Mouse (Mus musculus): ENCODE results near the gene E2f2.

The E2f2 gene

DNA sequence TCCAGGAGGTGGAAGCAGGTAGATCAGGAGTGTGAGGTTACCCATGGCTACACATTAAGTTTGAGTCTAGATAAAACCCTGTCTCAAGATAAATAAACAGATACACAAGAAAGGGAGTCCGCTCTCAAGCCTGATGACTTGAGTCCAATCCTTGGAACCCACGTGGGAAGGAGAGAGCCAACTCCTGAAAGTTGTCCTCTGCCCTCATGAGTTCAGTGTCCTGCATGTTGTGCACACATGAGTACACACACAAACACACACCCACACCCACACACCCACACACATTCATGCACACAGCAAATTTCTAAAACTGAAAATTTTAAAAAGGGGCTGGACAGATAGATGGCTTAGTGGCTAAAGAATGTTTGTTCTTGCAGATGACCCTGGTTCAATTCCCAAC, 32.6 kb downstream of the E2f2 start:
- no peak for DNase-seq (ENCODE audit: low read depth)

DNA sequence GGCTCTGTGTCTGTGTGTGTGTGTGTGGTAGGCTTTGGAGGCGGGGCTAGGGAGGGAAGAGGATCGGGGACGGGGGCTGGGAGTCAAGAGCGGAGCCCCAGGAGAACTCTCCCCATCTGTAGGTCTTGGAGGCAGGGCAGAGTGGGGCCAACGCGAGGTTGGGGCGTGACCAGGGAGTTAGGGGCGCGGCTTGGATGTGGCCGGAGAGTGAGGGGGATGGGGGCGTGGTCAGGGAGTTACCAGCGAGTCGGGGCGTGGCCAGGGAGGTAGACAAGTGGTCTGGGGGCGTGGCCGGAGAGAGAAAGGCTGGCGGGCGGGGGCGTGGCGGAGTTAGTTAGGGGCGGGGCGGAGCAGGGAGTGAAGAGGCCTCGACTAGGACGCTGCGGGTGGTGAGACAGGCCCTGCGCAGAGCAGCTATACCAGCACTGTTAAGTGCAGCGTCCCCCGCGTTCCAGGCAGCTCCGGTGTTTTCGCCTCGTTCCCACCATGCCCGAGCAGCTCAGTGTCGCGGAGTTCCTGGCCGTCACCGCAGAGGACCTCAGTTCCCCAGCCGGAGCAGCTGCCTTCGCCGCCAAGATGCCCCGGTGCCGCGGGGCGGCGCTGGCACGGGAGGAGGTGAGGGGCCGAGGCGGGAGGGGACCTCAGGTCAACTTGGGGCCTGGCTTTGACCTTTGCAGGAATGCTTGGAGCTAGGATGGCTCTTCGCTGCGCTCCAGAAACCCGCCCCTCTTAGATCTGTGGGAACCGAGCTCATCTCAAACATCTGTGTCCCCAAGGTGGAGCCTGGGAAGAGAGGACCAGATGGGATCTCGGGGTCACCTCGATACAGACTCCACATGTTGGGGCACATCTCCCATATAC, 34.1 kb downstream of the E2f2 start, which contains the start of gene Asap3:
Gene Asap3, plus strand, starts transcription at position 333 of the 861 bp plus-strand sequence.
- peak; percentile 97 for DNase-seq (ENCODE audit: low read depth)

DNA sequence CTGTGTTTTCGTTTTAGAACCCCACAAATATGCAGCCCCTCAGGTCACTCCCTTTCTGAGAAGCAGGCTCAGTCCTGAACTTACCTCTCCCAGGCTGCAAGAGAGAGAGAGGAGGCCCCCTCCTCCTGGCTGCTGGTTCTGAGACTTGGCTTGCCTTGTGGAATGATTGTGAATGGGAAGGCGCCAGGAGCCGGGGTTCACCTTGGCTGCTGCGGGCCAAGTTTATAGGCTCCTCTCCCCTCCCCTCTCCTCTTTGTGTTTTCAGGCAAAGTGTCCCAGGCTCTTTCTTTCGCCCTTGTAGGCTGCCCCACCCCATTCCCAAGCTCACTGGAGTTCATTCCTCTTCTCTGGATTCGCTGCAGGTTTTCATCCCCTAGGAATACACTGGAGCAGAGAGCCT, 34.7 kb downstream of the E2f2 start:
- no peak for DNase-seq (ENCODE audit: low read depth)

DNA sequence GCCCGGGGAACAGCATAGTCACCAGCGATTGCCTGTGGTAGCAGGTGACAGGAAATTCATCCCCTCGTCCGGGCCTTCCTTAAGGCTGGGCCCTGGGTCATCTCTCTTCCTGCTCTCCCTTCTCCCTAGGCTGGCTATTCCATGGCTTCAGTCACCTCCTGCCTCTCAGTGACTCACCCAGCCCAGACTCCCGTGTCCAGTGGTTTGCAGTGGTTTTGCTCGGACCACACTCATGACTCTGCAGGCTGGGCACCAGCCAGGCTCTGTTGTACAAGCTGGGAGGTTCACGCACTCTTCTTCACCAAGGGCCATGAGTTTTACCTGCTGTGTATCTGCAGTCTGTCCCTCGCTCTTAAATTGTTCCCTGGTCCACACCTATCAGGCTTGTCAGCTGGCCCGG, 38.7 kb downstream of the E2f2 start:
- DNase-seq (ENCODE audit: low read depth), result no peak

DNA sequence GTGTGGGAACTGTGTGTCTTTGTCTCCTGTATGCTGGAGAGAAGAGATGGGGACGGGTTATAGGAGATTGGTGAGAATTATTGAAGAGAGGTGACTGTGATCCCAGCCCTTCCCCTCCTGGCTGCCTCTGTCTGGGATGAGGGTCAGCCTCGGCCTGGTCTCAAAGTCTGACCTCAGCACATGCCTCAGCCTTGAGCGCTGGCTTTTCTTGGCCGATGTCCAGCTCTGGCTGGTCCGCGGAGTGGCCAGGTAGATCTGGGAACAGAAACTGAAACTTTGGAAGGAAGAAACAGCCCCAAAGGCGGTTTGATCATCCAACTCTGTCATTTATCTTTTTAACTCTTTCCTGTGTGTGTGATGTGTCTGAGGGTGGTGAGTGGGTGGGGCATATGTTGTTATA, 41.4 kb downstream of the E2f2 start:
- DNase-seq (ENCODE audit: low read depth), result peak; percentile 18

DNA sequence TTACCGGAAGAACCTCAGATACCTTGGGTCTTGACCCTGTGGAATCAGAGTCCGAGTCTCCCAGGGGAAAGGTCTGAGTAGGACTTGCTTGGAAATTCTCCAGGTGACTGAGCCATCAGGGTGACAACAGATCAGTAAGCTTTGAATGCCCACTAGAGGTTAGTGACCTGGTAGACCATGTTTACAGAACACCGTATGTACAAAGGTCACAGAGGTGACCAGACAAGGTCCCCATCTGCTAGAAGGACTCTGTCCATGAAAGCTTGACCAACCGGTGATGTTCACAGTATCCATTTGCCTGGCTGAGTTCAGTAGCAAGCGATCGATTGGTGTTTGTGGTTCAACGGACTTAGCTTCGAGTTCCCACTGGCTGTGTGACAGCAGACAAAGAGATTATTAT, 42.6 kb downstream of the E2f2 start:
- no peak for DNase-seq (ENCODE audit: low read depth)

DNA sequence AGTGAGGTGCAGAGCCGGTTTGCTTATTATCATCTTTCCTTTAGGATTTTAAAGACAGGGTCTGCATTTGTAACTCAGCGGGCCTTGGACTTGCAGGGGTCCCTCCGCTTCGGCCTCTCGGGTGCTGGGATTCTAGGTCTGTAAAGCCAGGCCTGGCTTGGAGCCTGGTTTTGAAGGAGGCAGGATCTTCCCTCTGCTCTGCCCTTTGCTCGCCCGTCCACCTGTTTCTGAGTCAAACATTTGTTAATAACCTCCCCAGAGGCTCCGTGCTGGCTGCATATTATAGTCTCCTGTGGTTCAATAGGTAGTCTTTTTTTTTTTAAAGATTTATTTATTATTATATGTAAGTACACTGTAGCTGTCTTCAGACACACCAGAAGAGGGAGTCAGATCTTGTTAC, 43.4 kb downstream of the E2f2 start:
- DNase-seq (ENCODE audit: low read depth), result no peak

DNA sequence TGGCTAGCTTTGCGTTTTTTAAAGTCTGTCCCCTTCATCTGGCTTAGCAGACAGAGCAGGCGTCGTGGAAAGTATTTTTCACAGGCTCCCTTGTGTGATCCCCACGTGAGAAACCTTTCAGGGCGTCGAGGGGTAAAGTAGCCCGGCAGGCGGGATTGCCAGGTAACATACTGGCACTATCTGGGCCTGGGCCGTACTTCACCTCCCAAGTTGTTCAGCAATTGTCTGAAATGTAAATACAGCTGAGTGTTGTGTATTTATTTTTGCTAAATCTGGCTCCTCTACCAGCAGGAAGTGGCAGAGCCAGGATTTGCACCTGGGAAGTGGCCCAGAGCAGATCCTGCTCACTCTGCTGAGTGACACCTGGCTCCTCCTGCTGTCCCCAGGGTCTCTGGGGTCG, 44.9 kb downstream of the E2f2 start:
- DNase-seq (ENCODE audit: low read depth), result no peak

DNA sequence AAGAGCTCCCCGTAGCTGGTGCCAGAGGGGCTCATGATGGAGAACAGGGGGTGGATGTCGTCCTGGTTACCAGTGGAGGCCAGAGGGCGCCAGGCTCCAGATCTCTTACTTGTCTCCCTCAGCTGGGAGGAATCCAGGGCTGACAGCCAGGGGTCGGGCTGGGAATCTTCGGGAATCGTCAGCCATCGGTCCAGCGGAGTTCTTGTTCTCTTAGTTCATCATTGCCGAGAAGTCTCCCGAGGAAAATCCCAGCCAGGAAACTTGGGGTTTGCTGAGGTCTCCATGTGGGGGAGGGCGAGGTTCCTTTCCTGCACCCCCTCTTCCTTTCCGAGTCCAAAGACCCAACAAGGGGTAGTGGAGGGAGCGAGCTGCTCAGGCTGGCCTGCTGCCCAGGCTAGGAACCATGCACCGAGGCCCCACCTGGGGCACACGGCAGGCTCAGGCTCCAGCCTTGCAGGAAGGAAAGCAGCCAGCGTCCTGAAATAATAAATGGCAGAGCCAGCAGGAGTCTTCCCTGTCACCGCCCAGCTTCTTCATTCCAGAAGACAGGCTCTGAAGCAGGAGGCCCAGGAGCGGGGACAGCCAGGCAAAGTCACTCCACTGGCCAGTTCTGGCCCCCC, 46.5 kb downstream of the E2f2 start:
- no peak for DNase-seq (ENCODE audit: low read depth)

DNA sequence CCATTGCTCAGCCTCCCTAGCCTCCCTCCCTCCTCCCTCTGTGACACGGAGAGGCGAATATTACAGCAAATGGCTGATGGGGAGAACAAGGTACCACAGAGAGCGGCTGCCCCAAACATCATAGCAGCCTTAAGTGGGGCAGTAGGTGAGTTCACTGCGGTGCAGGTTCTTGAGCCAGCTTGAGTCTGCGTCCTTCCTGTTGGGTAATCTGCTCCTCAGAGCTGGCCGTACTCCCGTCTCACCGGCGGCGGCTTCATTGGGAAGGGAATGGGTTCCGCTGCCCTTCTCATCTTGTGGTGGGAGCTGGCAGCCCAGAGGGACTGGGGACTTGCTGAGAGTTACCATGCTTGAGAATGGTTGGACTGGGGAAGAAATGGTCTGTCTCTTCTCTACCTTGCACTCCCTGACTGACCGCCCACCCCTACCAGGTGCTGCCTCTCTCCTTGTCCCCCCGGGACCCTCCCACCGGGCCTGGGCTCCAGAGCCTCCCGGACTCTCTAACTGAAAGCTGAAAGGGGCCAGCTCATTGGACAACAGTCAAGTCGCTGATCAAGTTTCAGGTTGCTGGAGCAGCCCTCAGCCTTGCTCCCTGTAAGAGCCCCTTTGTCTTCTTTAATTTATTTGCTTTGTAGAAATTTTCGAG, 48.1 kb downstream of the E2f2 start:
- no peak for DNase-seq (ENCODE audit: low read depth)

DNA sequence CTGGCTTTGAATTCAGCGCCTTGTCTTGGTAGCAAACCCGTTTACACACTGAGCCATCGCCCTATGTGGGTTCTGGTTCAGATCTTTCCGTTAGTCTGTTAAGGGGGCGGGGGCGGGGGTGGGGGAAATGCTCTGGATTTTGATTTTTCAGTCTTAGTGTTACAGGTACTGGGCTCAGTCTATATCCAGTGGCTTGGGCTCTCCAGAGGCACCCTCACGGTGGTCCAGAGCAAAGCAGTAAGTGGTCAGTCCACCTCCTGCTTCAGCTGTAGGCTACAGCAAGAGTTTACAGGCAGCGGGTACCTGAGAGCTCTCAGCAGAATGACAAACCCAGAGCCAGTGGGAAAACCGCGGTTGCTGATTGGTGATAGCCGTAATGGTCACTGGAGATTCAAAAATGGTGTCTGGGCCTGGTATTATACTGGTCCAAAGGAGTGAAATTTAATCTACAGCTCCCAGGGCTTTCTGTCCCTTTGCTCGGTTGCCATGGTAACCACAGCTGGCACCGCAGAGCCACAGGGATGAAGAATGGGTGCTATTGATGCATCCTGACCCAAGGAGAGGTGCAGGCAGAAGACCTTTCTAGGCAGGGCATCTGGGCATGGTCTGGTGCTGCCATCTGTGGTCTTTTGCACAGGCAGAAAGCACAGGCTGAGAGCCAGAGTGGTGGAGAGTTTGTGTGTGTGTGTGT, 51.5 kb downstream of the E2f2 start:
- no peak for DNase-seq (ENCODE audit: low read depth)

DNA sequence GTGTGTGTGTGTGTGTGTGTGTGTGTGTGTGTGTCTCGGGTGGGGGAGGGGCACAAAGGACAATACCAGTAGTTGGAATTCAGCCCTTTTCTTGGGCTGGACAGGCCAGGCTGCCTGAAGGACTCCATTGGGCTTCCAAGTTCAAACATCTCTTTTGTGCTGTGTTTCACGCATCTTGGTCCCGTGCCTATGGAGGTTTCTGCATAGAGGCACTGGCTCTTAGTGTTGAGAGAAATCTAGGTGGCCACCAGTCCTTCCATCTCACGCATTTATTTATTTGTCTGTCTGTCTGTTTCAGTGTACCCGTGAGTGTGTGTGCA, 52.0 kb downstream of the E2f2 start:
- DNase-seq (ENCODE audit: low read depth), result no peak

DNA sequence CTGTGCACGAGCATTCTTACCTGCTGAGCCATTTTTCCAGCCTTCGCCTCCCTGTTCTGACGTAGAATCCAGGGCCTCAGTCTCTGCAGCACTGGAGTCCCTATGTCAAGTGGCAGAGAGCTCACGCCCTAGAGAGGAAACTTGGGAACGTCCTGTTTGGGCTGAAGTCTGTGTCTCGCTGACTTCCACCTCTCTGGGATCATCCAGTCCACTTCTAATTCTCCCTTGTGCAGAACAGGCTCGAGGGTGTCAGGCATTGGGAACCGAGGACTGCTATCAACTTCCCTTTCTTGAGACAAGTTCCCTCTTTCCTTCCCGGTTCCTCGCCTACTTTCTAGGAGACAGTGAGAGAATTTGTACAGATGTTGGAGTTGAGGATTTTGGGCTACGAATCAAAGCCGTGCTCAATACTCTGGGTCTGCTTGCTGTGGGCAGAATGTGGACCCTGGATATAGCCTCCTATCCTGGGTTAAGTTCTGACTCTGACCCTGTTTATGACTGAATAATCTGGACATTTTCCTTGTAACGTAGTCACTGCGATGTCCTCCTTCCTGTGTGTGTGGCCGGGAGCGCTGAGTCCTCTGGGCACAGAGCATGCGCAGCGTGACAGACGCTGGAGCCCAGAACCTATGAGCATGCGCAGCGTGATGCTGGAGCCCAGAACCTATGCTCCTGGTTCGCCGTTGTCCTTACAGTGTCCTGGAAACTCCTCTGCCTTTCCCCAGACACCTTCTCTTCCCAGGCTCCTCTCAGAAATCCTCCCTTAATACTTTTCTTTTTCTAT, 52.7 kb downstream of the E2f2 start:
- DNase-seq (ENCODE audit: low read depth), result no peak

DNA sequence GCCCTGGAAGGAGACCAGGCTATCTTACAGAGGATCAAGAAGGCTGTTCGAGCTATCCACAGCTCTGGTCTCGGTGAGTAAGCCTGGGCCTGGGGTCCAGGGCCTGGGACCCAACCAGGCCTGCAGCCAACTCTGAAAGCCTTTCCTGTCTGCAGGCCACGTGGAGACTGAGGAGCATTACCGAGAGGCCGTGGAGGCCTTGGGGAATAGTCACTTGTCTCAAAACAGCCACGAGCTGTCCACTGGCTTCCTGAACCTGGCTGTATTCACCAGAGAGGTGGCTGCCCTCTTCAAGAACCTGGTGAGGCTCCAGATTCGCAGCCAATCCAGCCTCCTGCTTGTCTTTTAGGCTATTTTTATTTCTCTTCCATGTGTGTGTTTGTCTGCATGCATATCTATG, 55.2 kb downstream of the E2f2 start:
- no peak for DNase-seq (ENCODE audit: low read depth)

DNA sequence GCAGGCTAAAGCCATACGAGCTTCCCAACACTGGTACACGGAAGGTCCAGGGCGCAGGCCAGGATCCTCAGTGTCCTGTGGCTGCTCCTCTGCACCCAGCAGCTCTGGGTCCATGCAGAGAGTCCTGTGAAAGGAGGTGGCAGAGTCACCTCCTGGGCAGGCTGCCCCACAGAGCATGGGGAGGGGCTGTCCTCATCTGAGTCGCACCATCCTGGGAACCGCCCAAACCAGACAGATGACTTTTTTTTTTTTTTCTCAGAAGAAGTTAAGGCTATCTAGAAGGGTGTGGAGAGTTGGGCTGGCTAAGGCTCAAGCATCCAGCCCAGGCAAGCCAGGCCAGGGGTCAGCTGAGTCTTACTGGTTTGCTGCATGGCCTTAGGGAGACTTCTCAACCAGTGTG, 56.4 kb downstream of the E2f2 start:
- no peak for DNase-seq (ENCODE audit: low read depth)

DNA sequence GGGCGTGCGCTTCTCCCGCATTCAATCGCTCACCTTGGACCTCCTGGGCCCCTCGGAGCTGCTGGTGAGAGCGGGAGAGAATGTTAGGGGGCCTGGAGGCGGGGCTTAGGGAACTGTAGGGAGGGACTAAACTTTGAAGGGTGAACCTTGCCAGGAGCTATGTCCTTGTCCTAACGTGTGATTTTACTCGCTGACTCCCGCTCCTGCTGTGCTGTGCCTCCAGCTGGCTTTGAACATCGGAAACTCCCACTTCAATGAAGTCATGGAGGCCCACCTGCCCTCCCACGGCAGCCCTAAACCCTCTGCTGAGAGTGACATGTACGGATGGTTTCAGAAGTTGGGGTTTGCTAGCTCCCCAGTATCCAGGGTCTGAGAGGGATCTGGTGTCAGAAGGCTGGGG, 66.5 kb downstream of the E2f2 start:
- no peak for DNase-seq (ENCODE audit: low read depth)

DNA sequence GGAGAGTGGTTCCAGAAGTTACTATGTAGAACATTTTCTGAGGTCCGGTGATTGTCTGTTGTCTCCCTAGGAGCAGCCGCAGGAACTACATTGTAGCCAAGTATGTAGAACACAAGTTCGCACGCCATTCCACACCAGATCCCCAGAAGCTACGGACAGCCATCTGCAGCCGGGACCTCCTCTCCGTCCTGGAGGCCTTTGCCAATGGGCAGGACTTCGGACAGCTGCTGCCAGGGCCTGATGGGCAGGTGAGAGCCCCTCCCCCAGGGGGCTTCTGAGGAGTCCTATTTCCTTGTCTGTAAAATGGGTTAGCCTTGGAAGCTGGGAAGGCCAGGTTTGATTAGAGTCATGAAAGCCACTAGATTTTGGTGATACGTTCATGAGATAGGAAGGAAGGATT, 66.9 kb downstream of the E2f2 start:
- no peak for DNase-seq (ENCODE audit: low read depth)

DNA sequence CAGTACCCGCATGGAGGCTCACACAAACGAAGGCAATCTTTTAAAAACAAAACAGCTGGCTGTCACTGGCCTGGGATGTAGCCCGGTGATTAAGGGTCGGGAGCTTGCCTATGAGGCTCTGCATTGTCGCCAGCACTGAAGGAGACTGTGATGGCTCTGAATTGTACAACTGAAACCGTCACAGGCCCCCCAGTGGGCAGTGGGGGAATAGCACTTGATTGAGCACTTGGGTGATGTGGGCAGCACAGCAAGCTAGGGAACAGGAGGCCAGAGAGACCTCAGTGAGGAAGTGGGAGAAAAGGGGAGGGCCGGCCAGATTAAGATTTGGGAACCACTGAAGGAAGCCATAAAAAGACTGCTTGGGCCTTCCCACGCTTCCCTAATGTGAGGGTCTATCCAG, 67.4 kb downstream of the E2f2 start:
- peak; percentile 76 for DNase-seq (ENCODE audit: low read depth)

DNA sequence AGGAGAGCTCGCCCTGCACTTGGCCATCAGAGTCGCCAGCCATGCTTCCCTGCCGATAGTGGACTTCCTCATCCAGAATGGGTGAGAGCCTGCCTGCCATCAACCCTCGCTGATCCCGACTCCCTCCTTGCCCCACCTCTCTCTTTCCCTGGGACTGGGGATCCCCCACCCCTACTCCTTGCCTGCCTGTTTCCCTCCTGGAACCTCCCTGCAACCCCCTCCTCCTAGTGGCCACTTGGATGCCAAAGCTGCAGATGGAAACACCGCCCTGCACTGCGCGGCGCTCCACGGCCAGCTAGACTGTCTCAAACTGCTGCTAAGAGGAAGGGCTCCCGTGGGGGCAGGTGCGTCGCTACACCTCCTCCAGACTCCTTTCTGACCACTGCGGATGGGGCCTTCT, 67.9 kb downstream of the E2f2 start:
- no peak for DNase-seq (ENCODE audit: low read depth)

DNA sequence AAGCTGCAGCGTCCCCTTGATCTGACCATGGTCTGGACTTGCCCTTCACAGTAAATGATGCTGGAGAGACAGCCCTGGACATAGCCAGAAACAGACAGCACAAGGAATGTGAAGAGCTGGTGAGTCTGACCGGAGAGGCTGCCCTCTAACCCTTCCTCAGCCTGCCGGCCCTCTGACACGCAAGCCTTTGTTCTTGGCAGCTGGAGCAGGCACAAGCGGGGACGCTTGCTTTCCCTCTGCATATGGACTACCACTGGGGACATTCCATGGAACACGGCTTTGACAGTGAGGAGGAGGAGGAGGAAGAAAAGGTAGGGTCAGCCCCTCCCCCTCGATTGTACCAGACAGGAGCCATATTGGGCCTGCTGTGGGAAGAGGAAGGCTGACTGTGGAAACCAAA, 68.8 kb downstream of the E2f2 start:
- no peak for DNase-seq (ENCODE audit: low read depth)

DNA sequence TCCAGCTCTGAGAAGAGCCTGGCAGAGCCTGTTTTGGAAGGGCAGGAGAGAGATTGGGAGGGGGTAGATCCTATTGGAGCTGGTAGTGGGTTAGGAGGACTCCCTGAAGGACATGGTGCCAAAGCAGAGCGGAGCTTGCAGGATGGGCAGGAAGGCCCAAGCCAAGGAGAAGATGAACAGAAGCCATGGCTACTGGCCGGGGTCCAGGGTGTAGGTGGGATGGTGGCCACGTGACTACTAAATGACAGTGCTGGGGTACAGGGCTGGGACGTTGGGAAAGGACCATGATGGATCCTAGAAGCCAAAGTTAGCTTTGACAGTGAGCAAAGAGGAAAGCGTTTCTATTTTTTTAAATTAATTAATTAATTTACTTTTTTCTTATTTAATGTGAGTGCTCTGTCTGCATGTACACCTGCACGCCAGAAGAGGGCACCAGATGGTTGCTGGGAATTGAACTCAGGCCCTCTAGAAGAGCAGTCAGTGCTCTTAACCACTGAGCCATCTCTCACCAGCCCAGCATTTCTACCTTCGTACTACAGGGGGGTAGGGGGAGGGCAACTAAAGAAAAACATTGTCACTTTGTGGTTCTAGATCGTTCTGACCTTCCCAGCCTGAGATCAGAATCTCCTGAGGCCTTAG, 70.0 kb downstream of the E2f2 start:
- DNase-seq (ENCODE audit: low read depth), result peak; percentile 62

DNA sequence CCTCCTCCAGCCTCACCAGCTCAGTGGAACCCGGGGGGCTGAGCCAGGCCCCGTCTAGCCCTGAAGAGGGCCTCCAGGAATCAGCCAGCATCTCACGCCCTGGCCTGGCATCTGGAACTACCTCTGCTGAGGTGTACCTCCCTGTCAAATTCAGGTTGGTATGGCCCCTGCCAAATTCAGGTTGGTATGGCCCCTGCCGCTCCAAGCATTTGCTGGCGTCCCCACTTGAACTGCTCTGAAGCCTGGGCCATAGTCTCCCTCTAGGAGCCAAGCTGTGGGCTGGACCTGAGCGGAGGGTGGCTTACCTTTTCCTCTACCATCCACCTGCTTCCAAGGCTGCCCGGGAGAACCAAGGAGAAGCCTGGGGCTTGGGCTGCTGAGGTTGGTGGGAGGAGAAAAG, 70.5 kb downstream of the E2f2 start:
- DNase-seq (ENCODE audit: low read depth), result no peak
